Mouse (Mus musculus) cortical plate, adult 2 months (tissue): Measurements from ENCODE around the gene Barx2.

Source experiments
- CTCF ChIP-seq: fragments of 200-500 bp; IDR thresholded peaks from 2 replicates; pipeline ENCODE4 v1.5.1; 2011; ENCODE audit warnings: mild to moderate bottlenecking, control low read depth, low read length; ENCODE audit not compliant: insufficient read depth; ENCODE audit errors: extremely low read depth
- POLR2A ChIP-seq: fragments of 200-500 bp; IDR thresholded peaks from 2 replicates; pipeline ENCODE4 v1.6.1; 2011; ENCODE audit warnings: mild to moderate bottlenecking, low read length, control low read depth; ENCODE audit not compliant: insufficient read depth; ENCODE audit errors: extremely low read depth

- TF ChIP-seq CTCF (no peak), POLR2A (no peak)
These were observed 56.8 kb downstream of the Barx2 start for GRCm38 (mm10) chr9:31856437-31856836.
